Mouse (Mus musculus): ENCODE measurements around the gene Tubb4b.

GRCm38 (mm10) chr2:25237522-25237921 is 13.0 kb upstream of the Tubb4b start:
- TF ChIP-seq CHD2 (IDR thresholded peaks at IDR 0.05; ENCODE audit: low read length): no peak
- no peak for TF ChIP-seq POLR2A (IDR thresholded peaks at IDR 0.05; ENCODE audit: control insufficient read depth in 1 of 2, insufficient read depth in 1 of 2, low read depth in 1 of 2, low read length in 2 of 2, poor library complexity in 1 of 2)
- TF ChIP-seq CTCF (IDR thresholded peaks at IDR 0.05 in 2 of 3, conservative IDR thresholded peaks at IDR 0.05 in 1 of 3; ENCODE audit: control insufficient read depth in 1 of 3, insufficient read depth in 1 of 3, low read depth in 2 of 3, low read length in 3 of 3, poor library complexity in 1 of 3, severe bottlenecking in 1 of 3): no peak
- TF ChIP-seq GATA1 (IDR thresholded peaks at IDR 0.05; ENCODE audit: low read depth, low read length): no peak
- no peak for TF ChIP-seq SIN3A (IDR thresholded peaks at IDR 0.05; ENCODE audit: low read length)
- TF ChIP-seq EP300 (IDR thresholded peaks at IDR 0.05; ENCODE audit: low read depth in 1 of 2, low read length in 2 of 2): no peak
- TF ChIP-seq USF1 (IDR thresholded peaks at IDR 0.05; ENCODE audit: low read depth, low read length): no peak
